Mouse (Mus musculus): ENCODE data around the gene Antxr2. TPM values are rescaled to one million over a fixed set of nuclear protein-coding genes. Genes with fewer than 3 reads are reported as not detected.

Antxr2 gene
- polyA plus RNA-seq, 1 experiment from 2014 or later = 56.1 TPM

GRCm38 (mm10) chr5:97857101-97857500, 173.7 kb downstream of the Antxr2 start:
- no peak overlapping the region for H3K4me2 ChIP-seq
- H3K4me1 ChIP-seq (replicated peaks) = no peaks in the 10 kb centered on the region
- H3K9me3 ChIP-seq (replicated peaks) = no peaks in the 10 kb centered on the region
- no peaks in the 10 kb centered on the region for H3K36me3 ChIP-seq
- H3K9ac ChIP-seq = no peak overlapping the region
- H3K27ac ChIP-seq = no peak overlapping the region
- no peak for ATAC-seq (replicated peaks; ENCODE audit: insufficient number of reproducible peaks, insufficient read depth, low FRiP score, low read depth)
- no peak overlapping the region for H3K4me3 ChIP-seq
- H3K27me3 ChIP-seq = no peaks in the 10 kb centered on the region

GRCm38 (mm10) chr5:97851981-97852748, 178.7 kb downstream of the Antxr2 start:
- Histone ChIP-seq H3K27me3 (no peaks in the 10 kb centered on the region), H3K4me1 (replicated peaks) (no peaks in the 10 kb centered on the region), H3K4me2 (no peak overlapping the region), H3K36me3 (no peaks in the 10 kb centered on the region), H3K9me3 (replicated peaks) (no peaks in the 10 kb centered on the region), H3K9ac (no peak overlapping the region), H3K4me3 (no peak overlapping the region), H3K27ac (no peak overlapping the region)
- WGBS = 85% methylated on average over 5 of the region's 5 CpGs
- no peak for ATAC-seq (replicated peaks; ENCODE audit: insufficient number of reproducible peaks, insufficient read depth, low FRiP score, low read depth)

GRCm38 (mm10) chr5:97847204-97847895, 183.5 kb downstream of the Antxr2 start:
- ATAC-seq (replicated peaks; ENCODE audit: insufficient number of reproducible peaks, insufficient read depth, low FRiP score, low read depth) = no peak
- 60% methylated on average over 10 of the region's 10 CpGs for WGBS

GRCm38 (mm10) chr5:97846503-97846902, 184.3 kb downstream of the Antxr2 start:
- H3K9ac ChIP-seq = no peak overlapping the region
- H3K36me3 ChIP-seq = no peaks in the 10 kb centered on the region
- no peaks in the 10 kb centered on the region for H3K9me3 ChIP-seq (replicated peaks)
- H3K4me3 ChIP-seq = no peak overlapping the region
- H3K27ac ChIP-seq = no peak overlapping the region
- no peak overlapping the region for H3K4me2 ChIP-seq
- H3K27me3 ChIP-seq = no peaks in the 10 kb centered on the region
- WGBS = 81% methylated on average over 2 of the region's 2 CpGs
- no peak for ATAC-seq (replicated peaks; ENCODE audit: insufficient number of reproducible peaks, insufficient read depth, low FRiP score, low read depth)
- H3K4me1 ChIP-seq (replicated peaks) = no peaks in the 10 kb centered on the region

More at GRCm38 (mm10) chr5:97847204-97847895, 183.5 kb downstream of the Antxr2 start:
- Histone ChIP-seq H3K4me3 (no peak overlapping the region), H3K36me3 (no peaks in the 10 kb centered on the region), H3K27ac (no peak overlapping the region), H3K9ac (no peak overlapping the region), H3K4me2 (no peak overlapping the region), H3K9me3 (replicated peaks) (no peaks in the 10 kb centered on the region), H3K27me3 (no peaks in the 10 kb centered on the region), H3K4me1 (replicated peaks) (no peaks in the 10 kb centered on the region)

GRCm38 (mm10) chr5:97842016-97842415, 188.8 kb downstream of the Antxr2 start:
- 43% methylated on average over 1 of the region's 1 CpGs for WGBS

GRCm38 (mm10) chr5:97839924-97840279, 190.9 kb downstream of the Antxr2 start:
- no peak for ATAC-seq (replicated peaks; ENCODE audit: insufficient number of reproducible peaks, insufficient read depth, low FRiP score, low read depth)
- H3K9me3 ChIP-seq (replicated peaks) = no peaks in the 10 kb centered on the region
- no peaks in the 10 kb centered on the region for H3K36me3 ChIP-seq
- no peak overlapping the region for H3K4me3 ChIP-seq
- H3K27ac ChIP-seq = no peak overlapping the region
- 0 out of 2 replicates have a peak, but pooled peaks cover under 1% of the 10 kb centered on the region for H3K4me1 ChIP-seq (replicated peaks)
- no peak overlapping the region for H3K4me2 ChIP-seq
- no peaks in the 10 kb centered on the region for H3K27me3 ChIP-seq
- no peak overlapping the region for H3K9ac ChIP-seq

More at GRCm38 (mm10) chr5:97842016-97842415, 188.8 kb downstream of the Antxr2 start:
- Histone ChIP-seq H3K4me3 (no peak overlapping the region), H3K4me1 (replicated peaks) (no peaks in the 10 kb centered on the region), H3K9me3 (replicated peaks) (no peaks in the 10 kb centered on the region), H3K27me3 (no peaks in the 10 kb centered on the region), H3K9ac (no peak overlapping the region), H3K36me3 (no peaks in the 10 kb centered on the region), H3K4me2 (no peak overlapping the region), H3K27ac (no peak overlapping the region)
- no peak for ATAC-seq (replicated peaks; ENCODE audit: insufficient number of reproducible peaks, insufficient read depth, low FRiP score, low read depth)

- no peaks in the 10 kb centered on the region for H3K9me3 ChIP-seq (replicated peaks)
- H3K9ac ChIP-seq = no peak overlapping the region
- ATAC-seq (replicated peaks; ENCODE audit: insufficient number of reproducible peaks, insufficient read depth, low FRiP score, low read depth) = no peak
- no peak overlapping the region for H3K4me3 ChIP-seq
- no peaks in the 10 kb centered on the region for H3K27me3 ChIP-seq
- H3K36me3 ChIP-seq = no peaks in the 10 kb centered on the region
- no peak overlapping the region for H3K27ac ChIP-seq
- 0 out of 2 replicates have a peak, but pooled peaks cover 2% of the 10 kb centered on the region for H3K4me1 ChIP-seq (replicated peaks)
- H3K4me2 ChIP-seq = no peak overlapping the region
- WGBS = 80% methylated on average over 3 of the region's 3 CpGs
Measured at GRCm38 (mm10) chr5:97839271-97839923, 191.4 kb downstream of the Antxr2 start.

GRCm38 (mm10) chr5:97837333-97837732, 193.5 kb downstream of the Antxr2 start:
- no peak overlapping the region for H3K9ac ChIP-seq
- H3K36me3 ChIP-seq = no peaks in the 10 kb centered on the region
- 0 out of 2 replicates have a peak, but pooled peaks cover 2% of the 10 kb centered on the region for H3K4me1 ChIP-seq (replicated peaks)
- no peaks in the 10 kb centered on the region for H3K27me3 ChIP-seq
- H3K9me3 ChIP-seq (replicated peaks) = no peaks in the 10 kb centered on the region
- no peak overlapping the region for H3K4me2 ChIP-seq
- no peak overlapping the region for H3K4me3 ChIP-seq
- no peak overlapping the region for H3K27ac ChIP-seq
- no peak for ATAC-seq (replicated peaks; ENCODE audit: insufficient number of reproducible peaks, insufficient read depth, low FRiP score, low read depth)
- 56% methylated on average over 2 of the region's 2 CpGs for WGBS

GRCm38 (mm10) chr5:97835418-97835817, 195.4 kb downstream of the Antxr2 start:
- WGBS = 69% methylated on average over 2 of the region's 2 CpGs
- ATAC-seq (replicated peaks; ENCODE audit: insufficient number of reproducible peaks, insufficient read depth, low FRiP score, low read depth) = no peak
- Histone ChIP-seq H3K4me1 (replicated peaks) (0 out of 2 replicates have a peak, but pooled peaks cover 2% of the 10 kb centered on the region), H3K4me2 (no peak overlapping the region), H3K4me3 (no peak overlapping the region), H3K36me3 (no peaks in the 10 kb centered on the region), H3K27me3 (no peaks in the 10 kb centered on the region), H3K27ac (no peak overlapping the region), H3K9ac (no peak overlapping the region), H3K9me3 (replicated peaks) (no peaks in the 10 kb centered on the region)

GRCm38 (mm10) chr5:97834770-97835169, 196.1 kb downstream of the Antxr2 start:
- Histone ChIP-seq H3K27ac (no peak overlapping the region), H3K36me3 (no peaks in the 10 kb centered on the region), H3K4me3 (no peak overlapping the region), H3K9ac (no peak overlapping the region), H3K4me1 (replicated peaks) (0 out of 2 replicates have a peak, but pooled peaks cover 2% of the 10 kb centered on the region), H3K9me3 (replicated peaks) (no peaks in the 10 kb centered on the region), H3K27me3 (no peaks in the 10 kb centered on the region), H3K4me2 (no peak overlapping the region)
- no peak for ATAC-seq (replicated peaks; ENCODE audit: insufficient number of reproducible peaks, insufficient read depth, low FRiP score, low read depth)
- 77% methylated on average over 1 of the region's 1 CpGs for WGBS
